Mouse (Mus musculus) gastrocnemius, postnatal 14 days (tissue): ENCODE data around the gene Pla2g2c. TPM values are rescaled to one million over a fixed set of nuclear protein-coding genes. Genes with fewer than 3 reads are reported as not detected.

Experiments used
- DNase-seq: peaks from one replicate; pipeline ENCODE4 v3.0.0; 2021; ENCODE audit warnings: mixed read lengths
- intact Hi-C: fragments of 180-260 bp; cut with DNase I; formaldehyde crosslinking; loops from one replicate; pipeline ENCODE4 v1.15.1; 2025; ENCODE audit warnings: low total_unique reads
- long read RNA-seq, 2 experiments: library from polyadenylated mRNA; stranded (forward); transcript quantifications; one replicate each; pipeline ENCODE4 v2.0.0; 2021
- total RNA-seq, 2 experiments: library from RNA; stranded (reverse); gene quantifications; 2 replicates each; pipeline ENCODE4 v1.2.3; 2021

Pla2g2c gene
- total RNA-seq, result not detected
- long read RNA-seq, experiment 1, result 0 reads
- long read RNA-seq, experiment 2, partial matches to known transcripts, result 0 of 1 reads
- long read RNA-seq, experiment 2, other reads (novel, unspliced or antisense), result 1 of 1 reads

DNA sequence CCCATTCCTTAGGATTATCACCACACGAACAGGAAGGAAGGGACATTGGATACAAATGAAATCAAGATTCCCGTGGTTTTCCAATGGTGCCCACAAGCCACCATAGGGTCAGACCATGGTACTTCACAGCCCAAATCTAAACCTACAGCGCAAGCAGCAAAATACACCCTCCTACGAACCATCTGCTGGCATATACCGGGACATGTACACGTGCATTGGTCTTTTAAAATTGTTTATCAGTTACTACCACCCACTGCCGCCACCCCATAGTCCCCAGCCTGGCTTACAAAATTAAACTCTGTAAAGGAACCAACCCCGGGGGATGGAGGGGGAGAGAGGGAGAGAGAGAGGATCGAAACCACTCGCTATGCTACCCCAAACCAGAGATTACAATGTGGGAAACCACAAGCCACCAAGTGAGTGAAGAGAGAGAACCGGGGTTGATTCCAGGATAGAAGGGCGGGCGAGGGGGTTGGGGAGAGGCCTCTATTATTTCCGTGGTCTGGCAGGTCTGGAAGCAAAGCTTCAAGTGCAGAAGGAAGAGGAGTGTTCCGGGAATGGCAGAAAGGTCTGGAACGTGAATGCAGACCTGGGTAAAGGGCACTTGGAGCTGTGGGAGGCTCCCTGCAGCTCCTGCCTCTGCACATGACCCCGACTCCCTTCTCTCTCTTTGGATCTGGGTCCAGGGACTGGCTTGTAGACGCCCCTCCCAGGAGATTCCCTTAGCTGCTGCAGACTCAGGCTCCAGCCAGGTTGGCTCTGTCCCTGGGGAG is at the start of gene Pla2g2c:
TSS of gene Pla2g2c (plus strand) at position 439 of the 773 bp plus-strand sequence.
- no peak for DNase-seq
- intact Hi-C loops, result no loop called here

DNA sequence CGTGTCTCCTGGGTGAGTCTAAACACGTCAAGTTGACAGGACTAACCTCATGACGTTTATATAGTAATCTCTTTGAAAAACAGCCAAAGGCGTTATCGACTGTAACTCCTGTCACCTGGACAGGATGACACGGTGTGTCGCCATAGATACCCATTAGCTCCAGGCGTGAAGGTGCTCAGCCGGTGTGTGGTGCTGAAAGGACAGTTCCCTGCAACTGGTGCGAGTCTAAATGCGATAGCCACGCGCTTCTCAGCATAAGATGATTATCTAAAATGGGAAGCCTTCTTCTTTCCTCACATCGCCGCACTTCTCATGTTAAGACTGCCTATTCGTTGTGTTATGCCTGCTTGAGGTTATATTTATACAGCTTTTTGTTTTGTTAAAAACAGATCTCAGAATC is 48.1 kb upstream of the Pla2g2c start:
- intact Hi-C loops, result no loop called here
- DNase-seq, result peak; percentile 12

DNA sequence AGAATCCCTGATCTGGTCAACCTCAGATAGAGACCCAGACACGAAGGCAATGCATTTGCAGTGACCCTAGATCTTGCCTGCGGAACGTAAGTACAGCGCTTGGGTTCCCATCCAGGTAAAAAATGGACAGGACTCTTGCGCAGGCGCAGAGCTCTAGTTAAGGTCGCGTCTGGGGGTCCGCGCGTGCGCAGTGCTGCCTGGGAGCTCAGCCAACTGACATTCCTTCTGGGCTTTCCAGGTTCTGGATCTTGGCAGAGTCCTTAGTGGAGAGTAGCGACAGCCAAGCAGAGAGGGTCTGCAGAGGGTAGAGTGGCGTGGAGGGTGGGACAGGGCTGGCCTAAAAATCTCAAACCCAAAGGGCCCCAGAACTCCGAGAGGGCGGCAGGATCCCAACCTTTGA is 47.0 kb upstream of the Pla2g2c start:
- intact Hi-C loops, result no loop called here

DNA sequence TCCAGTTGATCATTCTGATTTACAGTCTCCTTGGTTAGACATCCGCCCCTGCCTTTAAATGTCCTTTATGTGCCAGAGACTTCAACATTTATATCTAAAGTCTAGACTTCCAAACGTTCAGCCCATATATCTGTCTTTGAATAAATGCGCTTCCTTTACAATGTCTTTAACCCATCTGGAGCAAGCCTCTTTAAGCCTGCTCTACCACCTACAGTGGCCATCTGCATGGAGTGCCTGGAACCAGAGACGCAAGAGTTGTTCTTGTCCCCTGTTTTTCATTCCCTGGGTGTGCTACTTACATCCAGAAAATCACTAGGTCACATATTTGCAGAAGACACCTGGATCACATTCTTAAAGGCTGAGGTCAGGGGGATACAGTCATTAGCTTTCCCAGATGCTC is 44.5 kb upstream of the Pla2g2c start:
- intact Hi-C loops, result no loop called here
- no peak for DNase-seq

More for the DNA sequence above, 47.0 kb upstream of the Pla2g2c start:
- DNase-seq, result no peak

DNA sequence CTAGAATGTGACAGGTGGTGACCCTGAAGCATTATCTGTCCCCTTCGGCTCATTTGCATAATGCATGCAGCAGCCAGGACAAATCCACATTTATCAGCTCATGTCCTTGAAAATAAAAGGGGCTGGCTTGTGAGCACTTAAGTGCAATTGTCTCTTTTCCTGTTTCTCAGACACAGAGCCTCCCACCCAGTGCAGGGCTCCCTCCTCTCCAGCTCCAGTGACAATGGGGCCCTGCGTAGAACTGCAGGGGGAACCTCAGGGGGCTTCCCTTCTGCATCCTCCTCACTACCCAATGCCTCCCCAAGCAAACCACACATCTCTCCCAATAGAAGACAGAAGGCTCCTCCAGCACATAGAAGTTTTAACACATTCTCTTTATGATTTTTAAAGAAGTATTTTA is 41.8 kb upstream of the Pla2g2c start:
- intact Hi-C loops, result no loop called here

DNA sequence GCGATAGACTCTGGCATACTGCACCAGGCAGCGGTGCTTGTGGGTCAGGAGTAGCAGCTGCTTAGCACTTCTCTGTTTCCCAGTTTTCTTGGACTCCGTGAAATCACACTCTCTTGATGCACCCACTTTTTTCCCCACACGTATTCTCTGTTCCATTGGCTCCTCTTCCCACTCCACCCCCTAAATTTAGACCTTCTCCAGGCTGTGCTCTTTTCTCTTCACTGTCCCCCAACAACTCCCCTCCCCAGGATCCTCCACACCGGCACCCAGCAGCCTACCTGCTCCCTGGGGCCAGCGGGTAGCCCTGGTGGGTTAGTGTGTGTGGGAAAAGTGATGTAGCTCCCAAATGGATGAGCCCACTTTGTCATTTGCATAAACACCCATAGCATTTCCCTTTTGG is 38.8 kb upstream of the Pla2g2c start:
- no peak for DNase-seq
- intact Hi-C loops, result no loop called here

More for the DNA sequence above, 41.8 kb upstream of the Pla2g2c start:
- DNase-seq, result no peak

DNA sequence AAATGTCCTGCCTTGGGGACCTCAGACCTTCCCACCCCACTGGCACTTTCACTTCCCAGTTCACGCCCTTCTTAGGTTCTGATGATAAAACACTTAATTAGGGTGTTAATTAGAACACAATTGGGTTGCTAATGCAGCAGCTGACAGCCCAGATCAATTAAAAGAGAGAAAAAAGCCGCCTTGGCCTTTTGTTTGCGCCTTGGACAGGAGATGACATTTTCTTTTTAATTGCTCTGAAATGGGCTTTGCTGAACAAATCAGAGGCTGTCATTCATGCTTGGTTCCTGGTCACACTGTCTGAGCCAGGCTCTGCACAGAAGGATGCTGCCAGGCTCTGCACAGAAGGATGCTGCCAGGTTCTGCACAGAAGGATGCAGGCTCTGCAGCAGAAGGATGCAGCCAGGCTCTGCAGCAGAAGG is 35.5 kb upstream of the Pla2g2c start:
- DNase-seq, result no peak
- intact Hi-C loops, result no loop called here

DNA sequence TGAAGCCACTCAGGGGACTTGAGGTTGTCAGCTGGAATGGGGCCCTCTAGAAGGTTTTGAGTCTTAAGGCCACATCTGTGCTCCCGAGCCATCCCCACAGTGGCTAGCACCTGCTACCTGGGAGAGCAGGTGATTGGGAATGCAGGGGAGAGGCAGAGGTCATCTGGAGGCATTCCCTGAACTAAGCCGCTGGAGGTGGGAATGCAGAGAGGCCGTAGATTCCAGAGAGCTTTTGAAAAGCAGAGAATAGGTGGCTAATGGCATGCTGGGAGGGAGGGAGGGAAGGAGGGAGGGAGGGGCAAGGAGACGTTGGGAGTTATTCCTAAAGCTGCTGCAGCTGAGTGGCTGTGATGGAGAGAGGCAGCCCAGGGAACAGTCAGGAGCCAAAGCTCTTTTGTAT is 34.0 kb upstream of the Pla2g2c start:
- intact Hi-C loops, result no loop called here
- DNase-seq, result no peak

DNA sequence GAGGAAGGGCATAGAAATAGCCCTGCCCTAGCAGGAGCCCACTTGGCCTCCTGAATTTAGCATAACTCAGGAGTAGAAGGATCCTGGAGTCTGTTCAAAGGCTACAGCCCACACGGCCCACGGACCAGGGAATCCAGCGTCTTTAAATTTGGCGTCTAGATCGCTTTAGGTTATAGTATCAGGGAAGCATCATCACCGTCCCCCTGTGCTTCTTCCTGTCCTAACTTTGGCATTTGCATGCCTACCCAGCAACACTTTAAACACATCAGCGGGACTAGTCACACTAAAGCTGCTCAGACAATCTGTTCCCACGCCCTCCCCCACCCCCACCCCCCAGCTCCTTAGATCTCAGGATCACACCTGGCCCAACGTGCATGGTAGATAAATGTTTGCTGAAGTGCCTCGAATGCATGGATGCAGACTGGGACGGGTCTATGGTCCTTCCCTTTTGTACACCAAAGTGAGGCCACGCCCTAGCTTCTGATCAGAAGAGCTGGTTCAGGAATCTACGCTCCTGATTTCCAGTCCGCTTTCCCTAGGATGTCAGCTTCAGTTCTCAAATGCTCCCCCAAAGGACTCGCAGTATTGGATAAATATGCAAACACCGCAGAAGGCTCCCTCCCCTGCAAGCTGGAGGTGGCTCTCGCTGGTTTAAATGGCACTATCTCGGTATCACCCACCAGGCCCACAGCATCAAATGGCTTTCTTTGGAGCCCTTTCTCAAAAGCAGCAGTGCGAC is 33.0 kb upstream of the Pla2g2c start:
- intact Hi-C loops, result no loop called here
- DNase-seq, result no peak

DNA sequence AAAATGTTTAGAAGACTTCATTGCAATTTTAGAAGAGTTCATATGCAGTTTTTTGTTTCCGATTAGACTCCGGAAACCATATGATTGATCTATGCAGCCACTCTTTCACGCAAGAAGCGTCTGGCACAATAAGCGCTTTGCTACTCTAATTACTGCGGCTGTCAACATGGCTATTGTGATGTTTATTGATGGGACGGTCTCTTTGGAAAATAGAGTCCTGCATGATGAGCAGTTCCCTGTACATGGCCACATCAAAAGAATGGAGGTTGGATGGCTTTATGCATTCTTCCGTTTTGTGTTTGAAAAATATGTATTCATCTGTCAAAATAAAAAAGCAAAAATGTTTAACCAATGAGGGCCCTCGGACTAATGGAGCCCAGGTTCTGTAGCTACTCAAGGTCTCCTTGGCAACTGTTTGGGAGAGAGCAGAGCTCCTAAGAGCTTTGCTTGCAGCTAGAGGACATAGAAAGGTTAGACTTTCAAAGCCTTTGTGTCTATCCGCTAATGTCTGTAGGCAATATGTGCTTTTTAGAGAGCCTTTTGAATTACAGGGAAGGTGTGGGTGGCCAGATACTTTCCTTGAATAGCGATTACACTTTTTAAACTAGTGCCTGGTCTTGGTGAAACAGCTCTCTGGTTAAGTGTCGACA is 31.4 kb upstream of the Pla2g2c start:
- no peak for DNase-seq
- intact Hi-C loops, result no loop called here

DNA sequence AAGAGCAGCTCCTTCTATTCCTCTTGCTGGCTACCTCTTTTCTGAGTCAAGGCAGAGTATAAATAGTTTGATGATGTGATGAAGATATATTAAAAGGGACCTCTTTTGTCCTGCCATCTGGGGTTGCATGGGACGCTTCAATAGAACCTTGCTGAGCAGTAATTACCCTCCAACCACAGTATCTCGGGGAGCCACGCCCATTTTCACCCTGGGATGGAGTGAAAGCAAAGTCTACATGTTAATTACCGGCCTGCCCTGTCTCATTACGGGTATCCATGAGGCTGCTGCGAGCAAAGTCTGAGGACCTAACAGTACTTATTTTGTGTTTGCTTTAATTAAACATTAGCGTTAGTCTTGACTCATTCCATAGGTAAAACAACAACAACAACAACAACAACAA is 27.9 kb upstream of the Pla2g2c start:
- intact Hi-C loops, result loop anchor here (2.0 kb wide), 1 partner anchor 244 kb away; no protein-coding TSS in a partner anchor
- DNase-seq, result no peak

DNA sequence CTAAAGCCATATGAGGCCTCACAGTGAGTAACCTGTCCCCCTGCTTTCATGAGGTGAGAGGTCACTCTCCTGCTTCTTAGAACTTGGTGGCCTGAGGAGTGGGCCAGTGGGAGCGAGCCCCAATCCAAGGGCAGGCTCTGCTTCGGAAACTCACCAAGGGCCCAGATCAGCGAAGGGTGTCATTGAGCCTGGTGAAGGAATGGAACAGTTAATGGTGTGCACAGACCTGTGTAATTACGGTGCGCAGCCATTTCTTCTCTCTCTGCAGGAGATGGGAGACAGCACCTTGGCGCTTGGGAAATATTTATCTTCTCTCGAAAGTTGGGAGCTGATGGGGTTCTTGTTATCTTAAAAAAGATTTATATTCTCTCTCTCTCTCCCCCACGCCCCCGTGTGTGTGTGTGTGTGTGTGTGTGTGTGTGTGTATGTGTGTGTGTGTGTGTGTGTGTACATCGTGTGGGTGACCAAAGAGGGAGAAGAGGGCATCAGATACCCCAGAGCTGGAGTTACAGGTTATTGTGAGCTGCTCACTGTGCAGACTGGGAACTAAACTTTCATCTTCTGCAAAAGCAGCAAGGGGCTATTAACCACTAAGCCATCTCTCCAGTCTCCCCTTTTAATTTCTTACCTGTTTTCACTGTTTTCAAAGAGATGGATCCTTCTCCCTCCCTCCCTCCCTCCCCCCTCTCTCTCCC is 27.3 kb upstream of the Pla2g2c start:
- intact Hi-C loops, result loop anchor here (2.0 kb wide), 1 partner anchor 245 kb away; no protein-coding TSS in a partner anchor
- no peak for DNase-seq

DNA sequence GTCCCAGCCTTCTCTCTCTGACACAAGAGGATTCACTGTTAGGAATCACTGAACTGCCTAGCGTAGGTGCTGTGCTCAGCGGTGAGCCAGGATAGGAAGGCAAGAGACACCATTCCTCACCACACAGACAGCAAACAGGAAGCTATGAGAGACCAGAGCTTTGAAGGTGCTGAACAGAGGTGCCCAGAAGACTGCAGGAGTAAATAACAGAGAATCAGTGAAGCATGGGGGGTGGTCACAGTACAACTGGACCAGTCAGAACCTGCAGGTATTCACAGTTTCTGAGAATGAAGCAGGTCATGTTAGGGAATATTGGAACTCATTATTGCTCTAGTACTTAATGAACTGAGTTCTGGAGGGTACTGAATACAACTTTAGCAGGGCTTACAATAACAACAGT is 26.3 kb upstream of the Pla2g2c start:
- DNase-seq, result no peak
- intact Hi-C loops, result no loop called here

DNA sequence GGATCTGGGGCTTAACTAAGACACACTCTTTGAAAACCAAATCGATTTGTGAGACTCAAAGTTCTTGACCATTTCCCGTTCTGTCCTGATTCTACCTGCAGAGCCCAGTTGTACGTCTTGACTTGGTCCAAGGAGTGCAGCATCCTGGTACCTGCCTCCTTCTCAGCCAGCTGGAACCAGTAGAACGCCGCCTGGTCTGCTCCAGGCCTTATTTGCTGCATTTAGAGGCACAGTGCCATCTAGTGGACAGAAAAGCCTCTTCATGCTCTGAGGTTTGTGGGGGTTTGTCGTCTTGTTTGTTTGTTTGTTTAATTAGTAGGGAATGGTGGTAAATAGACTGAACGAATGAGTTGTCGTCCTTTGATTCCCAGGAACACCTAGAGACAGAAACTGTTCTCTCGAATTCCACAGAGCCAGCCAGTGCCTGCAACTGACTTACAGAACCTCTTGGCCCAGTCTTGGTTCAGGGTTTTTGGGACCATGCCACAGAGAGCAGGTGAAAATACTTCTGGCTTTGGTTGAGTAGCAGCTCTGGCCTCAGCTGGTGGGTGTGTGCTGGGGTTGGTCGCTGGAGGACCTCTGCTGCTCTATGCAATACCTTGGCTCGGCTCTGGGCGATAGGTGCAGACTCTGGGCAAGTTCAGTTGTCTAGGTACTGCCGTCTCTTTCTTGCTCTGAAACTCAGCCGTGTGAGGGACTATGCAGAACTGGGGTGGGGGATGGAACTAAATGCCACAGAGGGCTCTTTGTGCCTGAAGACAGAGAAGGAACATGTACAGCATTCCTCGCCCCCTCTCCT is 24.2 kb upstream of the Pla2g2c start:
- DNase-seq, result peak; percentile 30
- intact Hi-C loops, result no loop called here

DNA sequence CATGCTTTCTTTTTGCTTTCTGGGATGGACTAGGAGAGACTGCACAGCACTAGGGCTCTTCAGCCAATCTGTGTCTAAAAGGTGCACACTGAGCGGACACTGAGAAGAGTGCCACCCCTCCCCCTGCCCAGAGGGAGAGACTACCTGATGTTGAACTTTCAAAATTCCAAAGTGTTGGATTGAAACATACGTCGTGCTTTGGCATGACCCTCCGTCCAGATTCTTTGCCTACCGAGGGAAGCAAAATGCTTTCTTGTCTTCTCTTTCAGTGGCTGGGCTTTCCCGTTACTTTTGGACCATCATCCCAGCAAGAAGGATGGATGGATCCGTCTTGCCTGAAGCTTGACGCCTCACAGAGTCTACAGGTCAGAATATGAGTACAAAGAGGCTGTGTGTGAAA is 23.5 kb upstream of the Pla2g2c start:
- intact Hi-C loops, result no loop called here
- DNase-seq, result no peak

DNA sequence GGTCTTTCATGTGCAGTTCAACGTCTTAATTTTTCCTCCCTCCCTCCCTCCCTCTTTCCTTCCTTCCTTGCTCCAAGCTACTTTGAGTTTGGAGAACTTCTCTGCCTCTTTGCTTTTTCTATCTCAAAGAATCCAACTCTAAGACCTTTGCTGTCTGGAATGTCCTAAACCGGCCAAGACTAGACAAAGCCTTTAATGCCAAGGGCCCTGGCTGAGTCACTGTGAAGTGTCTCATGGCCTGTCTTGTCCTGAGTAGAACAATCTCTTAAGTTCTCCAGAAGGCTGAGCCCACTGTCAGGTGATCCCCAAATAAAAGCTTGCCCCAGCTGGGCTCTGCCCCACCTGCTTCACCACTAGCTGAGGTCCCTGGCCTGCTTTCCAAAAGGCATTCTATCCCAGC is 22.6 kb upstream of the Pla2g2c start:
- intact Hi-C loops, result no loop called here
- DNase-seq, result no peak

DNA sequence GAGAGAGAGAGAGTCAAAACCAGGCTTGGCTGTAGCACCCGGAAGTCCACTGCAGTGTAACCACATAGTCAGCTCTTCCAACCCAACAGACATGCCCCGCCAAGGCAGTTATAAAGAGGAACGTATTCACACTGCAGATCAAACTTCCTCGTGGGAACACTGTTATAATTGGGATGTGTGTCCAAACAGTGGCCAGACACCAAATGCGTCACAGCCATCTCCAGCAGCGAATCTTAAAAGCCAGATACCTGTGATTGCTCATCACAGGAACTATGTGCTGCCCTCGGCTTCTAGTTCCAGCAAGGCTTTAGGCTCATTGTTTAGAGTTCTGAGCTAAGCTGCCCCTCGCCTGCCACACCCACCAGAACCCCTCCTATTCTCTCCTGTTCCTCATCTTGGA is 22.1 kb upstream of the Pla2g2c start:
- no peak for DNase-seq
- intact Hi-C loops, result no loop called here

DNA sequence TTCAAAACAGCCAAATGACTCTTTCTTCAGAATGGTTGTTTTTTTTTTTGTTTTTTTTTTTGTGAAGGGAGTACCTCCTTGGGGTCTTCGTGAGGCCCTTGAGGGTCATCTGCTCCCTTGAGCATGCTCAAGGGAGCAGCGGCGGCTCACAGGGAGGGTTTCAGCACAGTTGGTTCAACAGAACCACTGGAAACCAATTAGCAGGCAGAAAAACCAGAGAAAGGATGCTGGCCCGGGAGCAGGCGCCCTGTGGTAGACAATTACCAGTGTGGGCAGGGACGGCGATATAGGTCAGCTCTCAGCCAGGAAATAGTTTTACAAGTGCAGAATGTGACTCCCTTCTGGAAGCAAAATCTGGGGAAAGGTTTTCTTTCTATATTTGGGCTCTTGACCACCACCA is 21.0 kb upstream of the Pla2g2c start:
- intact Hi-C loops, result no loop called here

DNA sequence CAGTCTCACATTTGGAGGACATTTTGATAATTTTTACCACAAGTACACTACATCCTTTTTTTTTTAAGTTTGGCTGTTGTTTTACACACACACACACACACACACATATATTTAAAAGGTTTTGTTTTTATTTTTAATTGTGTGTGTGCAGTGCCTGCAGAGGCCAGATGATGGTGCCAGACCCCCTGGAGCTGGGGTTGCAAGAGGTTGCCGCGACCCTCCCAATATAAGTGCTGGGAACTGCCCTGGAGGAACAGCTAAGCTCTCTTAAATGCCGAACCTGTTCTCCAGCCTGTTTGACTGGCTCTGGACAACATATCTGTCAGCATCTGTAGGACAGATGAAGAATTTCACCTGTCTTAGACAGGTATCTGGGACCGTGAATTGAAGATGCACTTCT is 20.4 kb upstream of the Pla2g2c start:
- intact Hi-C loops, result no loop called here
- DNase-seq, result no peak

More for the DNA sequence above, 21.0 kb upstream of the Pla2g2c start:
- no peak for DNase-seq
